Mouse (Mus musculus) lung, postnatal 0 days (tissue): ENCODE results near the gene Dchs2.

ENCODE experiments used
- CTCF ChIP-seq: IDR thresholded peaks from 2 replicates; pipeline ENCODE4 v1.5.1; 2016; ENCODE audit warnings: antibody characterized with exemption, mild to moderate bottlenecking
- EP300 ChIP-seq: IDR thresholded peaks from 2 replicates; pipeline ENCODE4 v1.6.1; 2016; ENCODE audit warnings: antibody characterized with exemption, mild to moderate bottlenecking, control low read depth

DNA sequence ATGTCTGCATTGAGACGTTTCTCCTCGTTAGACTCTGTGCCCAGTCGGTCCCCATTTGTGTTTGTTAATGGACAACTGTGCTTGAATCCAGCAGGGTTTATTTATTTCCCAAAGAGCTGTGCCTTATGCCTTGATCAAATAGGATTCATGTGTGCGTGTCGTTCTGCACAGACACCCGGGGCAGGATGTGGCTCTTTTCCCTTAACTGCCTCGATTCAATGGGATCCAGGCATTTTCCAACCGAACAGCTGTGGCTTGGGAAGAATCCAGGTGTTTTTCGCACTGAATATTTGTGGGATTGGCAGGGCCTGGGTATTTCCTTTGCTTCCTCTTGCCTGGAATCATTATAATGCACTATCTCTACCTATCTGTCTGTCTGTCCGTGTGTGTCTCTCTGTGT lies 10.2 kb upstream of the Dchs2 start:
- TF ChIP-seq CTCF = no peak
- no peak for TF ChIP-seq EP300
